Mouse (Mus musculus): ENCODE data around the gene Ms4a4c. TPM values are rescaled to one million over a fixed set of nuclear protein-coding genes. Genes with fewer than 3 reads are reported as not detected.

The Ms4a4c gene
- total RNA-seq (2018; cell fraction: chromatin; rRNA removed) = 100 to 1,000 TPM in 13 of 26 experiments, 10 to 100 TPM in 3, 1 to 10 TPM in 10; 1.9 to 676 (median 81.3) TPM
- total RNA-seq (2018; cell fraction: cytosol; rRNA removed) = 1,000 to 10,000 TPM in 13 of 26 experiments, 10 to 100 TPM in 13; 37.0 to 2,129 (median 675) TPM
- total RNA-seq (2018; cell fraction: nucleus; rRNA removed) = 1,000 to 10,000 TPM in 1 of 26 experiments, 100 to 1,000 TPM in 12, 10 to 100 TPM in 12, 1 to 10 TPM in 1; 9.8 to 1,205 (median 268) TPM
- polyA plus RNA-seq (2018) = 43.4 to 183 TPM (median 71.1 TPM) in 3 replicates

DNA sequence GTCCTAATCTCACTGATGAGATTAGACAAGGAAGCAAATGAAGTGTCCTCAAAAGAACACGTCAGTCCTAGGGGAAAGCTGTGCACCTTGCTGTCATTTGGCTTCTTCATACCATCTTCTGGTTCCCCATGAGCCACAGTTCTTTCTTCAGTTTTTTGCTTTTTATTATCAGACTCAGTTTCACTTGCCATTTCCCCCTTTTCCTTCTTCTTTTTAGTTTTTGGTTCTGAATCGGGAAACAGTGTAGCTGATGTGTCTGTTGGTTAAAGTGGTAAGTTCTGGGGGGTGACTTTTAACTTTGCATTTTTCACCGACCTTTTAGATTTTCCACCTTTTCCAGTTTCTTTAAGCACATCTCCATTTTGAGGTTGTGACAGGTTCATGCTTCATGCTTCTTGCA is at the start of gene Ms4a4c:
Gene Ms4a4c (plus strand): TSS at position 244 of the 400 bp plus-strand sequence.
- Histone ChIP-seq H3K36me3 (ENCODE audit: inconsistent target) (no peaks in the 10 kb centered on the region), H3K4me3 (ENCODE audit: inconsistent target) (no peak within 1 kb of the TSS), H3K27ac (peak within 1 kb of the TSS; percentile 44), H3K79me2 (ENCODE audit: inconsistent target) (peaks cover 48% of the 10 kb centered on the region; the same call in 1 of the 2 replicates)
- 0% methylated on average over 3 of the region's 3 CpGs for WGBS (ENCODE audit: missing documents)

DNA sequence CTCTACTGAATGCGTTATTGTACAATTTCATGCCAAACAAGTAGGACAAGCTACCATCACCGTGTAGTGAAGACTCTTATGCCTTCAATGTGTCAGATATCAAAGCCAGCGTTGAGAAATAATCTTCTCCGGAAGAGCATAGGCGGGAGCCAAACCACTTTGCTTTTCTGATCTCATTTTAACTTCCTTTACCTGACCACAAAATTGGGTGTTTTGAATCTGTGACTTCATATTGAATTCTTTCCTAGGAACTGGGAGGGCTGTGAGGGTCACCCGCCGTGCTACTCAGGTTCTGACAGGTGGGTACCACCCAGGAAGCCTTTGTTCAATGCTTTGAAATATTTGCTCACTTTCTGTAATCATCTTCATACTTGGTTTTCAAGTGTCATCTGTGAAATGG is 48.8 kb upstream of the Ms4a4c start:
- Histone ChIP-seq H3K36me3 (ENCODE audit: inconsistent target) (no peaks in the 10 kb centered on the region), H3K27ac (no peak overlapping the region), H3K4me3 (ENCODE audit: inconsistent target) (no peak overlapping the region), H3K79me2 (ENCODE audit: inconsistent target) (no peaks in the 10 kb centered on the region)
- 29% methylated on average over 7 of the region's 7 CpGs for WGBS (ENCODE audit: missing documents)

DNA sequence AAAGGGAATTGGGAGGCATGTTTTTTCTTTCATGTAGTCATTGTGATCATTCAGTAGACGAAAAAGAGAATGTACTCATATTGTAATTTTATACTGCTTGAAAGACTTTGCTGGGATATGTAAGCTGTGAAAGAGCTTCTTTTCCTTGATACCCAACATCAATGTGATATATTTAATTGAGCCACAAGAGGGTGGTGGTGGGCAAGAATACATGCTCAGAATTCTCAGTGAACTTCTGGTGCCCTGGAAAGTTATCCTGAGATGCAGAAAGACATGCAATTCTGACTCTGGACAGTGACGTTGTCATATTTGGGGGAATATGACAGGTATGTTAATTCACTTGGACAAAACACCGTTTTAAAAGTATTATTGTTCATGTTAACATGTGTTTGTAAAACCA is 44.5 kb upstream of the Ms4a4c start:
- no peaks in the 10 kb centered on the region for H3K36me3 ChIP-seq (ENCODE audit: inconsistent target)
- H3K79me2 ChIP-seq (ENCODE audit: inconsistent target) = no peaks in the 10 kb centered on the region

DNA sequence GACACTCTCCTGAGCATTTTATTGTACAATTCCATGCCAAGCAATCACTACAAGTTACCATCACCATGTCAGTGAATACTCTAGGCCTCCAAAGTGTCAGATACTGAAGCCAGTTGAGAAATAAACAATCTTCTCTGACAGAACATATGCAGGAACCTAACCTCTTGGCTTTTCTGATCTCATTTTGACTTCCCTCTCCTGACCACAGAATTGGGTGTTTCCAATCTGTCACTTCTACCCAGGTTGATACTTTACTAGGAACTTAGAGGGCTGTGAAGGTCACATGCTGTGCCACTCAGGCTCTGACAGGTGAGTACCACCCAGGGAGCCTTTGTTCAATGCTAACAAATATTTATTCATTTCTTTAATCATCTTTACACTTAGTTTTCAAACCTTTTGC is 42.6 kb upstream of the Ms4a4c start:
- H3K27ac ChIP-seq = no peak overlapping the region
- no peaks in the 10 kb centered on the region for H3K79me2 ChIP-seq (ENCODE audit: inconsistent target)
- no peaks in the 10 kb centered on the region for H3K36me3 ChIP-seq (ENCODE audit: inconsistent target)
- no peak overlapping the region for H3K4me3 ChIP-seq (ENCODE audit: inconsistent target)

More for the DNA sequence above, 44.5 kb upstream of the Ms4a4c start:
- H3K27ac ChIP-seq = no peak overlapping the region
- H3K4me3 ChIP-seq (ENCODE audit: inconsistent target) = no peak overlapping the region
- 55% methylated on average over 3 of the region's 3 CpGs for WGBS (ENCODE audit: missing documents)

DNA sequence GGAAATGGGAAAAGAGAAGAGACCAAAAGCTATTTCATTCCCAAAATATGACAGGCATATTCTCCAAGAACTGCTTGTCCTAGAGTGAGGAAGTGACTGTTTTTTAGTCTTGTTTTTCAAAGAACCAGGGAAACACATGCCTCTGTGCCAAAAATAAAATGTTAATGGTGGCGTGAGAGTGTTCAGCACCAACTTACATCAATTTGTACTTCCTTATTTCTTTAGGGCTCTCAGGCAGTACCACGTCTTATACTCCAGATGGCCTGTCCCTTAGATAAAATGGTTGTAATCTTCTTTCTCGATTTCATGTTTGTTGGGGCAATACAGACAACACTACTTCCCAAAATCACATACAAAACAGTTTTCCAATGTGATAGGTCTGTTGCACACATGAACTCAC is 36.3 kb upstream of the Ms4a4c start:
- peak overlapping the region; percentile 62 for H3K27ac ChIP-seq

DNA sequence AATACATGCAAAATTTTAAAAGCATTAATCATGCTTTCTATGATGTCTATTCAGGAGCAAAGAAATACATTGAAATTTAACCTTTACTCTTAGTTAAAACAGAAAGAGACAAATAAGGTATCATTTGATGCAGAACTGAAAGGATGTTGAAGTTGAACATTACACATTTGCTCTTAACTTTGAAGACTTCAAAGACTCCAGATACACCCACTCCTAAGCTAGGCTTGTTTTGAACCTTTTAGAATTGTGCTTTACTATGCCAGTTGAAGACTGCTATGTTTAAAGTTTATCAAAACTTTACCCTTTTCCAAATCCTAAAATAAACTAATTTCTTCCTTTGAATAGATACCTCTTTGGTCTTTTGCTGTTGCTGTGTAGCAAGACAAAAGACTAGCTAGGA is 33.4 kb upstream of the Ms4a4c start:
- no peak overlapping the region for H3K4me3 ChIP-seq (ENCODE audit: inconsistent target)
- H3K27ac ChIP-seq = no peak overlapping the region
- peaks cover 6% of the 10 kb centered on the region; the same call in 1 of the 2 replicates for H3K79me2 ChIP-seq (ENCODE audit: inconsistent target)
- H3K36me3 ChIP-seq (ENCODE audit: inconsistent target) = no peaks in the 10 kb centered on the region

More for the DNA sequence above, 36.3 kb upstream of the Ms4a4c start:
- WGBS (ENCODE audit: missing documents) = 15% methylated on average over 3 of the region's 3 CpGs
- Histone ChIP-seq H3K79me2 (ENCODE audit: inconsistent target) (no peaks in the 10 kb centered on the region), H3K36me3 (ENCODE audit: inconsistent target) (no peaks in the 10 kb centered on the region), H3K4me3 (ENCODE audit: inconsistent target) (no peak overlapping the region)

DNA sequence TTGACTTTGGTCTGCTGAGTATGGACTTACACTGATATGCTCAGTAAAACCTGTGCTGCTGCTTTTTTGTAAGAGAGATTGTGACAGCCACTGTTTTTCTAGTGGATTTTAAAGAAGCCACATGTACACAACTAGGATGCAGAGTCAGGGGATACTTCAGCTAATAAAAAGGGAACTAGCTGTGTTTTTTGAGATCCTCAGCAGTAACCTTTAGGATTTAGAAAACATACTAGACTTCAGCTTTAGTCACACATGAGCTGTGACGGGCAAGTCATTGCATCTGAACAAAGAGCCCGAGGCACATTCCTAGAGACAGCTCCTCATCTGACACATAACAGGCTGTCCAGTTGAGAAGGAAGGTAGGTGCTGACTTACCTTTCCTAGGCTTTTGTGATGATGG is 29.3 kb upstream of the Ms4a4c start, which contains the start of gene Ms4a4a:
Gene Ms4a4a (plus strand): TSS at position 251 of the 400 bp plus-strand sequence.
- Histone ChIP-seq H3K4me3 (ENCODE audit: inconsistent target) (no peak within 1 kb of the TSS; the same call in 1 of the 2 replicates), H3K79me2 (ENCODE audit: inconsistent target) (peaks cover 42% of the 10 kb centered on the region; the same call in 1 of the 2 replicates), H3K36me3 (ENCODE audit: inconsistent target) (peaks cover 8% of the 10 kb centered on the region; the same call in 1 of the 2 replicates), H3K27ac (peak within 1 kb of the TSS; percentile 73)
- WGBS (ENCODE audit: missing documents) = 53% methylated on average over 2 of the region's 2 CpGs

DNA sequence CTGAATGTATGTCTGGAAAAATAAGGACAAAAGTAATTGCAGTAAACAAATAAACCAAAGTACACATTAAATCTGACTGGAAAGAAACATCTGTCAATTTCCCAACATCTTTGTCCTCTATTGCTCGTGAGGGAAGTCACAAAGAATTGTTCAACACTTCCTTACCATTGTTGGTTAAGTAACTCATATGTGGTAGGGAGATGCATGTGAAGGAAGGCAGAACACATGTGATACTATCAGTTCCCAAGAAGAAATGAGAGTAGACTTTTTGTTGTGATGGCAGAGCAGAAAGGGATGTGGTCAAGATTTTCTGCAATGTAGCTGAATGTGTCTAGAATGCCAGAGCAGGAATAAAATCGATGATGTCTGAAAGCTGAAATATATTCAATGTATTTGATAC is 28.2 kb upstream of the Ms4a4c start:
- peak overlapping the region; percentile 73 for H3K27ac ChIP-seq
- WGBS (ENCODE audit: missing documents) = 11% methylated on average over 2 of the region's 2 CpGs
- H3K79me2 ChIP-seq (ENCODE audit: inconsistent target) = peaks cover 51% of the 10 kb centered on the region; the same call in 1 of the 2 replicates
- H3K36me3 ChIP-seq (ENCODE audit: inconsistent target) = peaks cover 15% of the 10 kb centered on the region
- H3K4me3 ChIP-seq (ENCODE audit: inconsistent target) = no peak overlapping the region

DNA sequence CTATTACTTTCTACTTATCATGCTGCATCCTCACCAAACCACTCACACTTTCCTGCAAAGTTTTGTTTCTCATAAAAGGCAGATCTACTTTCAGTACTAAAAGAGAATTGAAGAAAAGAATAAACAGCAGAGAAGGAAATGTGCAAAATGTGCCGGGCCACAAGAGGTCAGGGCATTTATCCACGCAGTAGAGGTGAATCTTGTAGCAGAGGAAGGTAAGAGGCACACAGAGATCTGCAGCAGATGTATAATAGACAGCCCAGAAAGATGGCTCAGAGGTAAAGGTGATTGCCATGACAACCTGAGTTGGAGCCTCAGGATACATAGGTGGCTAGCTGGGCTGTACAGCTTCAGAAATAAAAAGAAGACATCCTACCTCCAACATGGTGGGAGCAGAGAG is 17.5 kb upstream of the Ms4a4c start:
- Histone ChIP-seq H3K79me2 (ENCODE audit: inconsistent target) (no peaks in the 10 kb centered on the region; the same call in 1 of the 2 replicates), H3K36me3 (ENCODE audit: inconsistent target) (peaks cover 82% of the 10 kb centered on the region), H3K4me3 (ENCODE audit: inconsistent target) (no peak overlapping the region), H3K27ac (no peak overlapping the region)
- 65% methylated on average over 2 of the region's 2 CpGs for WGBS (ENCODE audit: missing documents)

DNA sequence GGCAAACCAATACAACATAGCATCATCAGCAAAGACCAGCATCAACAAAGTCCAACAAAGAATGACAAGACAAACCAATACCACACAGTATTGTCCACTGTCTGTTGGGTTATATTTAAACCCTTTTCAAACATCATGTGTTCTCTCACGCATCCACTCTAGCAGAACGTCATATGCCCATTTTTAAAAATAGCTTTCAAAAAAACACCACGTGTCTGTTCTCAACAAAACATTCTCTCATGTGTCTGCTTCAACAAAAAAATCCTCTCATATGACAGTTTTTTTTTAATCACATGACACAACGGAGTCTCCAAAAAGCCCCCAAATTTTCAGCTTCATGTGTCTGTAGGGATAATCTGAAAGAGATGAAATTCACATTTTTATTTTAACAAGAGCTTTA is 16.9 kb upstream of the Ms4a4c start:
- Histone ChIP-seq H3K79me2 (ENCODE audit: inconsistent target) (no peaks in the 10 kb centered on the region; the same call in 1 of the 2 replicates), H3K27ac (no peak overlapping the region)
- WGBS (ENCODE audit: missing documents) = 66% methylated on average over 4 of the region's 4 CpGs

DNA sequence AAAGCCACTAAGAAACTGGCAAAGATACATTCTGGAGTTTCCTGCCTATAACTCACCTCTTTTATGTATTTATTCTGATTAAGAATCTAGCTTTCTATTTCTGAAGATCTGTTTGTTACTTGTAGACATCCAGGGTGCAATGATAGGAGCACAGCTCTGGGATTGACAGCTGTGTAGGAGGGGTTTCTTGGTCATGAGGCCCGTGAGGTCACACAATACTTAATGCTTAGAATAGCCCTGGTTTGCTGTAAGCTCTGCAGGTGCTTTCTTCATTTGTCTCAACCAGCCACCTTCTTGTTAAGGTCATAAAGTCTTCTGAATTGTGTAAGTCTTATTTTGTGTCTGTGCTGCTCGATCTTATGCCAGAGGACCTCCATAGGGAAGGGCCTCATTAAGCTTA is 15.6 kb upstream of the Ms4a4c start:
- H3K36me3 ChIP-seq (ENCODE audit: inconsistent target) = peaks cover 66% of the 10 kb centered on the region
- WGBS (ENCODE audit: missing documents) = 100% methylated on average over 2 of the region's 2 CpGs
- H3K4me3 ChIP-seq (ENCODE audit: inconsistent target) = no peak overlapping the region
- H3K79me2 ChIP-seq (ENCODE audit: inconsistent target) = no peaks in the 10 kb centered on the region; the same call in 1 of the 2 replicates
- H3K27ac ChIP-seq = no peak overlapping the region

More for the DNA sequence above, 16.9 kb upstream of the Ms4a4c start:
- Histone ChIP-seq H3K36me3 (ENCODE audit: inconsistent target) (peaks cover 79% of the 10 kb centered on the region), H3K4me3 (ENCODE audit: inconsistent target) (no peak overlapping the region)

DNA sequence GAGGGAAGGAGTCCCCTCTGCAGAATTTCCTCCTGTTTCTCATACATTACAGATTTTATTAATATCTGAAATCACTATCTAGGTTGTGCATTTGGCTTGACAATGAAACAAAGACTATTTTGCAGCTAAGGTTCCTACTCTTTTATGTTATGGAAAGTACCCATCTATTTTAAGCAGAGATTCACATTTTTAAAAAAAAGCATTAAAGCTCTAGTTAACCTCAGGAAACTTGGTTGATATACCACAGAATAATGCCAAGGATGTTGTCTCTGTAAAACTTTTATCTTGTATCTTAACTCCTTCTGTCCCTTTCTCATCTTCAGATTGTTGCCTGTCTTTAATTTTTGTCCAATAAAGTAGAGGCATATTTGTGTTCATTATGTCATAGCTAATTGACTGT is 8.8 kb upstream of the Ms4a4c start:
- H3K36me3 ChIP-seq (ENCODE audit: inconsistent target) = peaks cover 15% of the 10 kb centered on the region; the same call in 1 of the 2 replicates
- H3K79me2 ChIP-seq (ENCODE audit: inconsistent target) = no peaks in the 10 kb centered on the region
- no peak overlapping the region for H3K4me3 ChIP-seq (ENCODE audit: inconsistent target)
- no peak overlapping the region for H3K27ac ChIP-seq

DNA sequence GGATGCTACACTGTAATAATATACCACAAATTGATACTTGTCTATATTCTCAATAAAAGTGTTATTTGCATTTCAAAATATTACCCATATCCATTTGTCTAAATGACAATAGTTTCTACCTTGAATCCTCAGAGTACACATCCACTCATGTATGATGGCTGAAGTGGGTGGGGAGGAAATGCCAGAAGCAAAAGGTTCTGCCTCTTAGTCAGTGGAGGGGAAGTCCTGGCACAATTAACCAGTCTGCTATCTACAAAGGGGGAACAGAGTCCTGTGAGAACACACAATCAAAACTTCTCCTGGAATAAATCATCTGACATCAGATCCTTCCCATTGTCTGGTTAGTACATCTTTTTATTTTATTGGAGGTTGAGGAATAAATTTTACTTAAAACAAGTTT is 2.9 kb downstream of the Ms4a4c start:
- Histone ChIP-seq H3K4me3 (ENCODE audit: inconsistent target) (no peak overlapping the region), H3K79me2 (ENCODE audit: inconsistent target) (peaks cover 77% of the 10 kb centered on the region; the same call in 1 of the 2 replicates), H3K36me3 (ENCODE audit: inconsistent target) (no peaks in the 10 kb centered on the region), H3K27ac (no peak overlapping the region)

DNA sequence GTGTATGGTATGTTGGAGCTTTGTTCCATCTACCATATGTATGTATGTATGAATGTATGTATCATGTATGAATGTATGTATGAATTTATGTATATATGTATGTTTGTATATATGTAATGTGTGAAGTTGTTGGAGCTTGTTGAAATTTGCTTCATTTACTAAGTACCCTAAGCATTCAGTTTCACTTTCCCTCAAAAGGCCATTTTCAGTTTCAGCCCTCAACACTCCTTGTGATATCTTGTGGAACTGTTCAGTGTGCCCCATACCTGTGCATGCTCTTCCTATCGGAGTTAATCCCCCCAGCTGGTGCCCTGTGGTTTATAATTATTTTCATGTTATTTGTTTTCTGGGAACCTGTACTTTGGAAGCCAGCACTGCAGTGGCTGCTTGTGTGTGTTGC is 4.0 kb downstream of the Ms4a4c start:
- Histone ChIP-seq H3K79me2 (ENCODE audit: inconsistent target) (peaks cover 88% of the 10 kb centered on the region; the same call in 1 of the 2 replicates), H3K27ac (no peak overlapping the region), H3K36me3 (ENCODE audit: inconsistent target) (no peaks in the 10 kb centered on the region), H3K4me3 (ENCODE audit: inconsistent target) (no peak overlapping the region)
- 89% methylated on average over 1 of the region's 1 CpGs for WGBS (ENCODE audit: missing documents)

DNA sequence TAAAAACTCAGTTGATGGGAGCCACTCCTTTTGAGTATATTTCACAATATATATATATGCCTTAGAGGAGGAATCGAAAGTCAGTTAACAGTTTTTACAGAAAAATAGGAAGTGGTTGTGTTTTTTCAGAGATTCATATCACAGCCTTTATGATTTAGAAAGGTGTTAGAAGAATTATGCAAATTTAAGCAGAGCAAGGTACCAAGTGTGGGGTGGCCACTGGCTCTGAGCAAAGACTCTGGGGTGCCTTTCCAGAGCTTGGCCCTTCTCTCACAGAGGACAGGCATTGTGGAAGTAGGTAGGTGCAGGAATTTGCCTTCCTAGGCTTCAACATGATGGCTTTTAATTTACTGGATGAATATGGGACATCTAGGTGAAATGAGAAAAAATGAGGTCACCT is 7.1 kb downstream of the Ms4a4c start:
- Histone ChIP-seq H3K36me3 (ENCODE audit: inconsistent target) (peaks cover 21% of the 10 kb centered on the region), H3K4me3 (ENCODE audit: inconsistent target) (no peak overlapping the region), H3K79me2 (ENCODE audit: inconsistent target) (peaks cover 76% of the 10 kb centered on the region; the same call in 1 of the 2 replicates), H3K27ac (peak overlapping the region; percentile 41)
- WGBS (ENCODE audit: missing documents) = 0% methylated on average over 1 of the region's 1 CpGs

DNA sequence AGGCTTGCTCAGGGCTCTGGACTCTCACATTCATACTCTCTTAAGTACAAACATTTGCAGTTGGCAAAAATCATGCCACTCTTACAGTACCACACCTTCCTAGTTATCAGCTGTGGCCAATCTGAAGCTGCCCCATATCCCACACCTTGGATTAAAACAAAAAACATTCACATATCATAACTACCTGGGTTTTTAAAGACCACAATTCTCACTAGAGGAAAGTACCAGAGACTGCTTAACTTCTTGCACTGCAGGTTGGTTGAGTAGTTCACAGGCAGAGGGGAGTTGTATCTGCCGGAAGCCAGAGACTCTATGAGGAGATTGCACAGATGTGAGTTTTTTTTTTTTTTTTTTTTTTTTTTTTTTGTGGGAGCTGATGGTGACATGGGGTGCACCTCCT is 9.5 kb downstream of the Ms4a4c start:
- peaks cover 32% of the 10 kb centered on the region for H3K36me3 ChIP-seq (ENCODE audit: inconsistent target)
- WGBS (ENCODE audit: missing documents) = 71% methylated on average over 1 of the region's 1 CpGs
- H3K27ac ChIP-seq = no peak overlapping the region
- H3K4me3 ChIP-seq (ENCODE audit: inconsistent target) = no peak overlapping the region
- H3K79me2 ChIP-seq (ENCODE audit: inconsistent target) = peaks cover 51% of the 10 kb centered on the region; the same call in 1 of the 2 replicates
